Mouse (Mus musculus) stomach, postnatal 0 days (tissue): ENCODE results near the gene Nup107.

Source experiments
- CTCF ChIP-seq: IDR thresholded peaks from 2 replicates; pipeline ENCODE4 v1.5.1; 2016; ENCODE audit warnings: antibody characterized with exemption, low read depth, mild to moderate bottlenecking, moderate library complexity
- EP300 ChIP-seq: optimal IDR thresholded peaks from 2 replicates; pipeline ENCODE3; 2016; ENCODE audit warnings: antibody characterized with exemption

DNA sequence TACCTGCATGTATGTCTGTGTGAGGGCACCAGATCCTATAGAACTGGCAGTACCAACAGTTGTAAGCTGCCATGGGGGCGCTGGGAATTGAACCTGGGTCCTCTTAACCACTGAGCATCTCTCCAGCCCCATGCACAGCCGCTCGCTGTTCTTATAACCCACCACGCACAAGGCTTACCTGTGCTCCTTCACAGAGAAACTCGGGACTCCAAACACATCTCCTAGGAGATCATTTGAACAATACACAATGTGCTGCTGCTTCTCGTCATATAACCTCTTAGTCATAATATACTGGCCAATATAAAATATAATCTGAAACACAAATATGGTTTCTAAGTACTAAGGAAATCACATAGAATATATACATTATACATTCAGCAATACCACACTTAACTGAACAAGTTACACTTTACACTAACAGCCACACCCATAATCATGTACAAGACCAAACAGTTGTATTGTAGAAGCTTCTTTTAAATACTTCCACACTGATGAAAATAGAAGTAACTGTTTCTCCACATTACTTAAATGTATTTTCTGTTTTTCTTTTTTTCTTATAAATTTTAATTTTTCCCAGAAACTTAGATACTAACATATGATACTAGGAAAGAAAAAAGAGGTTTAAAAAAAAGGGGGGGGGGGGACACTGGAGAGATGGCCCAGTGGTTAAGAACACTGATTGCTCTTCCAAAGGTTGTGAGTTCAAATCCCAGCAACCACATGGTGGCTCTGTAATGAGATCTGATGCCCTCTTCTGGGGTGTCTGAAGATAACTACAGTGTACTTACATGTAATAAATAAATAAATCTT, 90.3 kb downstream of the Nup107 start:
- TF ChIP-seq CTCF (no peak), EP300 (no peak)
